ENCODE assay signal across 7 mouse cellular contexts in genomic region chr5:90366121-90367066, GRCm38 (mm10). TPM values are rescaled to one million over a fixed set of nuclear protein-coding genes. Genes with fewer than 3 reads are reported as not detected.
DNase-seq lines count a peak whose midpoint lies in the region; ATAC-seq and TF ChIP-seq lines count a peak whose summit lies in the region.

Gene Ankrd17, minus strand, starts transcription at chr5:90366577.

- DNase-seq in adrenal gland, adult 2 months, result peak; percentile 96
- peak; percentile 83 for DNase-seq in embryo, embryonic 11.5 days (ENCODE audit: low read depth, low spot score)
- peak; percentile 87 to 91 for DNase-seq in gastrocnemius, postnatal 4 days (ENCODE audit: low spot score in 2 of 2)
- peak; percentile 94 for DNase-seq in left cerebral cortex, postnatal 4 days

- no peaks in the 10 kb centered on the region; the same call in 1 of the 2 replicates for H3K4me1 ChIP-seq in intestine, postnatal 0 days (replicated peaks; ENCODE audit: control insufficient read depth, insufficient read depth, low read length)
- H3K4me1 ChIP-seq in midbrain, embryonic 12.5 days, result peaks cover 25% of the 10 kb centered on the region
- peaks cover 2% of the 10 kb centered on the region; the same call in 1 of the 2 replicates for H3K4me1 ChIP-seq in small intestine, adult 2 months (ENCODE audit: control insufficient read depth, insufficient read depth, insufficient read length, low read length)

- ATAC-seq in intestine, postnatal 0 days, result peak; percentile 94
- ATAC-seq in midbrain, embryonic 12.5 days (ENCODE audit: low FRiP score, low read depth), result peak; percentile 93

- peak; percentile 49 for TF ChIP-seq POLR2A in small intestine, adult 2 months (IDR thresholded peaks at IDR 0.05; ENCODE audit: low read depth, low read length)

- H3K4me3 ChIP-seq in intestine, postnatal 0 days (ENCODE audit: low read depth, low read length), result peak within 1 kb of the TSS; percentile 84
- H3K4me3 ChIP-seq in midbrain, embryonic 12.5 days, result peak within 1 kb of the TSS; percentile 96
- H3K4me3 ChIP-seq in small intestine, adult 2 months (ENCODE audit: low read depth, low read length), result peak within 1 kb of the TSS; percentile 88

- TF ChIP-seq CTCF in intestine, postnatal 0 days (IDR thresholded peaks at IDR 0.05; ENCODE audit: low read depth), result no peak
- no peak for TF ChIP-seq CTCF in small intestine, adult 2 months (IDR thresholded peaks at IDR 0.05; ENCODE audit: extremely low read depth, insufficient read length, insufficient replicate concordance, low read depth, low read length)

- H3K9ac ChIP-seq in intestine, postnatal 0 days (ENCODE audit: low read depth, low read length), result peak within 1 kb of the TSS; percentile 99
- peak within 1 kb of the TSS; percentile 95 for H3K9ac ChIP-seq in midbrain, embryonic 12.5 days (replicated peaks)

- H3K27me3 ChIP-seq in intestine, postnatal 0 days (replicated peaks; ENCODE audit: control insufficient read depth, insufficient read depth, low read length), result no peaks in the 10 kb centered on the region
- H3K27me3 ChIP-seq in midbrain, embryonic 12.5 days, result no peaks in the 10 kb centered on the region
- no peaks in the 10 kb centered on the region for H3K27me3 ChIP-seq in small intestine, adult 2 months (ENCODE audit: control insufficient read depth, insufficient read depth, low read length)

- peak within 1 kb of the TSS; percentile 80 for H3K4me2 ChIP-seq in intestine, postnatal 0 days (replicated peaks; ENCODE audit: low read depth)
- H3K4me2 ChIP-seq in midbrain, embryonic 12.5 days (replicated peaks), result peak within 1 kb of the TSS; percentile 72

- intact Hi-C loops in left cerebral cortex, postnatal 4 days (cut with DNase I), result loop anchor here (10.0 kb wide), 1 partner anchor 142 kb away; the partner anchor contains the start of gene Cox18

- peak within 1 kb of the TSS; percentile 100 for H3K27ac ChIP-seq in intestine, postnatal 0 days (ENCODE audit: low read depth, low read length)
- H3K27ac ChIP-seq in midbrain, embryonic 12.5 days (replicated peaks), result peak within 1 kb of the TSS; percentile 99
- H3K27ac ChIP-seq in small intestine, adult 2 months (ENCODE audit: insufficient read depth, low read depth, low read length), result peak within 1 kb of the TSS; percentile 94

- no peaks in the 10 kb centered on the region; the same call in 1 of the 2 replicates for H3K36me3 ChIP-seq in intestine, postnatal 0 days (ENCODE audit: control insufficient read depth, insufficient read depth)
- no peaks in the 10 kb centered on the region for H3K36me3 ChIP-seq in midbrain, embryonic 12.5 days
- no peaks in the 10 kb centered on the region for H3K36me3 ChIP-seq in small intestine, adult 2 months (ENCODE audit: control insufficient read depth, insufficient read depth, low read length)

- WGBS in intestine, postnatal 0 days, result under 1% methylated on average over 74 of the region's 104 CpGs
- under 1% methylated on average over 60 of the region's 104 CpGs for WGBS in midbrain, embryonic 12.5 days
- WGBS in small intestine, adult 2 months, result under 1% methylated on average over 67 of the region's 104 CpGs

- no peaks in the 10 kb centered on the region for H3K9me3 ChIP-seq in intestine, postnatal 0 days (ENCODE audit: control insufficient read depth)
- no peaks in the 10 kb centered on the region for H3K9me3 ChIP-seq in midbrain, embryonic 12.5 days

RNA-seq across cellular contexts. Expression of gene Ankrd17, which starts in this region (rescaled TPM):
- 100 to 1,000 TPM in 1 of 2 experiments, 10 to 100 TPM in 1; 68.6 to 108 TPM for total RNA-seq in adrenal gland, adult 2 months (2021)
- polyA plus RNA-seq in adrenal gland, adult 2 months (2012; rRNA removed), result 12.0 and 14.5 TPM in 2 replicates
- 10 to 100 TPM; 78.9 to 85.1 TPM for total RNA-seq in gastrocnemius, postnatal 4 days (2021)
- polyA plus RNA-seq in intestine, postnatal 0 days (2015; fragmentation: Nextera tagmentation; extraction: Ambion mirVana), result 19.3 and 23.3 TPM in 2 replicates
- total RNA-seq in left cerebral cortex, postnatal 4 days (2021), result 100 to 1,000 TPM; 119 to 122 TPM
- 31.9 and 32.3 TPM in 2 replicates for polyA plus RNA-seq in midbrain, embryonic 12.5 days (2016; fragmentation: Nextera tagmentation; extraction: Ambion mirVana)
- 6.6 and 13.0 TPM in 2 replicates for polyA plus RNA-seq in small intestine, adult 2 months (2012; rRNA removed)

Comparison
In these comparisons a context has a peak if more than half of its experiments do, and no peak if none do; other contexts are left out.
1. Peak in every context shown above with its lines: DNase-seq, ATAC-seq, H3K4me3 ChIP-seq and H3K27ac ChIP-seq.